Mouse (Mus musculus) megakaryocyte, embryonic 14.5 days (primary cell): ENCODE measurements around the gene Nenf.

Experiments used
- FLI1 ChIP-seq: IDR thresholded peaks from 2 replicates; pipeline ENCODE4 v1.6.1; 2012; ENCODE audit warnings: low read length, inconsistent platforms, mixed read lengths
- GATA1 ChIP-seq: IDR thresholded peaks from 3 replicates; pipeline ENCODE4 v1.6.1; 2012; ENCODE audit warnings: mixed read lengths, low read length, inconsistent platforms, borderline replicate concordance

DNA sequence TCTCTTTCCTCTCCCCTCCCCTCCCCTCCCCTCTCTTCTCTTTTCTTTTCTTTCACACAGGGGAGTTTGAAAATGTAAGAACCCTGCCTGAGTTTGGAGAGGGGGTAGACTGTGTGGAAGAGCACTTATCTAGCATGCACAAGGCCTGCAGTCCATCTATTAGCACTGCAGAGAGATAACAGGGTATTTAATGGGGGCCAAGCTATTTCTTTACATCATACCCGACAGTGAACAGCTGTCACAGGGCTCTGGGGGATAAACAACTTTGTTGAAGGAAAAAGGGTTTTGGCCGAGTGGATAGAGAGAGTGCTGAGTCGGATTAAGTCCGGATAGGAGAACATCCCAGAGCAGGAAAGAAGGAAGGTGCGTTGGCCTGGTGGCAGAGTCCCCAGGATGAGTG is 31.0 kb upstream of the Nenf start:
- TF ChIP-seq GATA1 (no peak), FLI1 (no peak)
